Mouse (Mus musculus) neural tube, embryonic 10.5 days (tissue): ENCODE results near the gene Usp21.
"Not testable (repeated sequence)": the region's sequence is repeated elsewhere in the genome, so short reads cannot be mapped to it uniquely, and the experiment has no call there.

Experiments
- DNase-seq: peaks from one replicate; pipeline ENCODE4 v3.0.0-alpha.2; 2017; ENCODE audit warnings: low spot score; ENCODE audit errors: extremely low spot score

The Usp21 gene

DNA sequence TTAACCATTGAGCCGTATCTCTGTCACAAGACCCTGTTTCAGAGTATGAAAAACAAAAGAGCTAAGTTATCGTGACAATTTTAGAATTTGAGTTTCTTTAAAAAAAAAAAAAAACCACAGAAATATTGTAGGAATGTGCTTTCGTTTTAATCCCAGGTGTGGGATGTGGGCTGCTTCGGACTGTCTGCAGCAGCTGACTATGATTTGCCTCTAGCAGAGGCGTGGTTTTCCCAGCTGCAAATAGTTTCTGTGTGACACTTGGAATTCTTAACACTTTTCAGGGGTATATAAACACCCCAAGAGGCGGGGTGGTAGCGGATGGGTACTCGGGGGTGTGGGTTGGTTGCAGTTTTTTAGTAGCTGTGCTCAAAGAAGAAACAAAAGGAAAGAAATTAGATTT lies 42.4 kb downstream of the Usp21 start:
- no peak for DNase-seq

DNA sequence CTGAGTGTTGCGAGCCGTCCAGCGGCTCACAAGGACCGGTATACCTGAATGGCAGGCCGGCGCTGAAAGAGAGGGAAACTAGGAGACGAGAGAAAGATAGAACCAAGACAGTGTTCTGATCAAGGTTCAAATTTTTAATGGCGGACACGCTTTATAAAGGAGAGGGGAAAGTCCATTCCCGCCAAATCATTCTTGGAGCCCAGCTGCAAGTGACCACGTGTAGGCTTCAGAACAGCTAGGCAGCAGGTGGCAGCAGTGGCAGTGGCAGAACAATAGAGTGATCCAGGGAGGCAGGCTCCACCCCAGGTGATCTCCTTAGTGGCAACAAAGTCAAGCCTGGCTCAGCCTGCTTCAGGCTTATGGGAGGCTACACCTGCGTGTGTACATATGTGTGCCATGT lies 45.8 kb downstream of the Usp21 start:
- not testable (repeated sequence) for DNase-seq

DNA sequence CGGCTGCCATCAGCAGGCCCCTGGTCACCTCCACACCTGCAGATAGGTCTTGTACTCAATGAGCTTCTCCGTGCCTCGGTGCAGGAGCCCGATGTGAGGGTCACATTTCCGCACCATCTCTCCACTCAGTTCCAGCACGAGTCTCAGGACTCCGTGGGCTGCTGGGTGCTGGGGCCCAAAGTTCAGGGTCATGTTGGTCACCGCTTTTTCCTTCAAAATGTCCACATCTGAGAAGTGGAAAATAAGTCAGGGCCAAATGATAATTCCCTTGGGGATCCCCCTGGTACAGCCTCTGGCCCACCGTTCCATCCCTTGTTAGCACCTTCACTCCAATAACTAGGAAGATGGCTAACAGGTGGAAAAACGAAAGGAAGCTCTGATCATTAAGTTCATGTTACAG lies 46.9 kb downstream of the Usp21 start:
- DNase-seq = no peak

DNA sequence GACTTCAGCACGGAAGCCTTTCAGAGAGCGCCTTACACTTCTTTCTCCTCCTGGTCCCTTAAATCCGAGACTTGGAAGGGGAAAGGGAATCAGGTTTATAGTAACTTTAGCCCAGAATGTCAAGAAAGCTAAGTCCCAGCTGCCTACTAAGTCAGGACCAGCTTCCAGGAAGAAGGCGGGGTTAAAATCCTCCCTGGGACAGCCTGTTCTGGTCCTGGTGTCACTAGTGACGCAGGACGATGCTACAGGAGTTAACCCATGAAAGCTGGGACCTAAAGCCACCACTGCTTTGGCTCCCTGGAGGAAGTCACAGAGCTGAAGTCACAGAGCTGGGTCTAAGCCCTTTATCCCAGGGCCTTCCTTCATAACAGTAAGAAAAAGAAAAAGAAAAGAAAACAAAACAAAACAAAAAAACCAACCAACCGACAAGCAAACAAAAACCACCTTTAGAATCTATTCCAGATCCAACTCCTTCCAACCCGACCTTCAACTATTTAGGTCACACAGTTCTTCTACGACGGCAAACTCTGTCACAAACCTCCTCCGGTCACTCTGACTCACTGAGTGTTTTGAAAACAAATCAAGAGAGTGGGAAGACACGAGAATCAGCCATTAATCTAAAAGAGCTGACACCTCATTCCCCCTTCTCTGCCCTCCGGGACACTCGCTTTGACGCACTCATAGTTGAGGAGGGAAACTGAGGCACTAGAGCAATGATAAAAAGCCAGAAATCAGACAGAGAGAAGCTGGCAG lies 47.6 kb downstream of the Usp21 start:
- DNase-seq = no peak

DNA sequence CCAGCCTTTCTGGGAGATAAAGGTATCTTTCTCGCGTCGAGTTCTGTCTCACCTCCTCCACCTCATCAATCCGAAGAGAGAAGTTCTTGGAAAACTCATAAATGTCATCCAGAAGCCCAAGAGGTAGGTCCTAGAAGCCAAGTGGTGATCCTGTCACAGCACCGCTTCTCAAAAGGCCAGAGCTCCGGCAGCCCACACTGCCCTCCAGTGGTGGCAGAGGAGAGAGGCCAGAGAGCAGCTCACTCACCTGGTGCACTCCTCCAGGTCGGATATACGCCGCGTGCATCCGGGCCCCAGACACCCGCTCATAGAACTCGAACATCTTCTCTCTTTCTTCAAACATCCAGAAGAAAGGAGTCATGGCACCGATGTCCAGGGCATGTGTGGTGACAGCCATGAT lies 49.3 kb downstream of the Usp21 start:
- DNase-seq = no peak

DNA sequence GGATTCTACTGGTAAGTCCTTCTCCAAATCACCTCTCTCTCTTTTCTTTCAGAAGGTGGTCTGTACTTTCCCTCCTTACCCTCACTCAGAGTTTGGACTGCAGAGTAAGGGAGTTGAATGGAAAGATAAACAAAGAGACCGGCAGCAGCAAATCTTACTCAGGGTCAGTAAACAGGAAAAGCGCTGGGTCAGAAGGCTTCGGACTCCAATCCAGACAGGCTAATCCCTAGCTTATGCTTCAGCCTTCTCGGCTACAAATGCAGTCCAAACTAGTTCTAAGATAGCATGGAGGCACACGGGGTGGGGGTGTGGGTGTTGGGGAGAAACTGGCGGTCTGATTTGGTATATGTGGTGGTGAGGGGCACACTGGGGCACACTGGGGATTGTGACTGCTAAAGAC lies 50.4 kb downstream of the Usp21 start:
- no peak for DNase-seq

DNA sequence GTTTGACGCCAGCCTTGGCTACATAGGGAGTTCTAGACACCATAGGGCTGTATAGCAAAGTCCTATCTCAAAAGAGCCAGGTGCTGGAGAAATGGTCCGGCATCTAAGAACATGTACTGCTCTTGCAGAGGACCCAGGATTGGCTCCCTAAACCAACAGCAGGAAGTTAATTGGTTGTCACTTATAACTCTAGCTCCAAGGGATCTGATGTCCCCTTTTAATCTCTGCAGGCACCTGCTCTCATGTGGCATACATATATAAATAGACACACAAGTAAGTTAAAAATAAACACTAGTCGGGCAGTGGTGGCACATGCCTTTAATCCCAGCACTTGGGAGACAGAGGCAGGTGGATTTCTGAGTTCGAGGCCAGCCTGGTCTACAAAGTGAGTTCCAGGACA lies 52.0 kb downstream of the Usp21 start:
- DNase-seq = no peak

DNA sequence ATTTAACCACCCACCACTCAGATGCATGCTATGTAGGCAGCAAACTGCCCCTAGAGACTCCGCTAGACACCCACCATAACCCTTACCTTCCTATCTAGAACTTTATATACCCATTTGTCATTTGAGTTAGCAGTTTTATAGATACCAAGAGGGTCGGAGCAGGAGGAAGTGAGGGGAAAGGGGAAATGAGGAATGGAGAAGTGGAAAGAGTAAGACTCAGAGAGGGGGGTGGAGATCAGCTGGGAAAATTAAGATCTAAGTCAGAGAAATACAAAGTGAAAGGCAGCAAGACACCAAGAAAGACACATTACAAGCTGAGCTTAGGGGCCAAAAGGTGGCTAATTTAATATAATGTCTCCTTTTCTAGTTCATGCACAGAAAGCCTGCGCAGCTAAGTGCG lies 53.3 kb downstream of the Usp21 start:
- DNase-seq = no peak

DNA sequence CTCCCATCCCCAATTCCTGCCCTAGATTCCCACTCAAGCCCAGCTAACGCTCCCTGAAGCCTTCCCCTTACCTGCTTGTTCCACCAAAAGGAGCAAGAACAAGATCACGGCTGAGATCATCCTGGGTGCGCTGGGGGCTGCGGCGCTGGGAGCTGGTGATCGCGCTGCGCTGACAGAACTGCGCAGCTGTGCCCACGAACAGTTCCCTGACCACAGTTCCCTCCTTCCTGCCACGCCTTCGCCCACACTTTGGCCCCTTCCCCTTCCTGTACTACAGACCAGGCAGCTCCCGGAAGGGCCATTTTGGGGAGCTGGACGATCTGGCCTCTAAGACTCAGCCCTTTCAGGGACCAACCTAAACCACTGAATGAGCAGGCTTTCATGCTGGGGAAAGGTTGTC lies 53.7 kb downstream of the Usp21 start, which contains the start of gene Fcer1g:
Gene Fcer1g (minus strand): TSS at position 240 of the 400 bp plus-strand sequence.
- DNase-seq = no peak

DNA sequence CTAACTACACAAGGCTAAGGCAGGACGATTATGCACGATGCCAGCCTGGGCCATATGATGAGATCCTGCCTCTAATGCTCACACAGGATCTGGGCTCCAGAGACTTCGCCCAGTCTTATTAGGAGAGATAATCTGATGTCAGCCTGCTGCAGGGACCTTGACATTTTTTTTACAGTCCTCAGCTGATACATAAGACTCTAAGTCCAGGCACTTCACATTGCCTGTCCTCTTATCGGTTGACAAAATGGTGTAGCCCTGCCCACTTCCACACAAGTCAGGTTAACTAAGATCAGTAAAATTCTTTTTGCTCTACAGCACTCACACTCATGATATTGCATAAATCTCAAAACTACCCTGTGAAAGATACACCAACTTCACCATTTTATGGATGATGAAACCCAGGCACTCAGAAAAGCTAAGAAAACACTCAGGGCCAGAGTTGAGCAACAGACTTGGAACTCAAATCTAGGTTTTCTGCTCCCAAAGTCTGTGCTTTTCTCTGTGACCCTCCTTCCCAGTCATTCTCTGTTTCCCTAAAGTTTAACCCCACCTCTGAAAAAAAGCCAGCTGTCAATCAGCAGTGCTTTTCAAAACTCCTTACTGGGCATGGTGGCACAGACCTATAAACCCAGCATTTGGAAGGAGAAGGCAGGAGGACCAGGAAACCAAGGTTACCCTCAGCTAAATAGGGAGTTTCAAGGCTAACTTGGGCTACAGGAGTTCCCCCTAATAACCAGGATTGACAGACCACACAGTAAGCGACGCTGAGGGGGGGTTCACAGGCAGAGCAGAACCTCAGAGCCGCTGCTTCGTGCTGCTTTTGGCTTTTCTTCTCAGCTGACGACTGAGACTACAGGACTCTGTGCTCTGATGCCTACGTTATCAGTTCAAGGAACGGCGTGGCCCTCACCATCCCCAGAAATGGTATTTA lies 54.7 kb downstream of the Usp21 start:
- DNase-seq = no peak

DNA sequence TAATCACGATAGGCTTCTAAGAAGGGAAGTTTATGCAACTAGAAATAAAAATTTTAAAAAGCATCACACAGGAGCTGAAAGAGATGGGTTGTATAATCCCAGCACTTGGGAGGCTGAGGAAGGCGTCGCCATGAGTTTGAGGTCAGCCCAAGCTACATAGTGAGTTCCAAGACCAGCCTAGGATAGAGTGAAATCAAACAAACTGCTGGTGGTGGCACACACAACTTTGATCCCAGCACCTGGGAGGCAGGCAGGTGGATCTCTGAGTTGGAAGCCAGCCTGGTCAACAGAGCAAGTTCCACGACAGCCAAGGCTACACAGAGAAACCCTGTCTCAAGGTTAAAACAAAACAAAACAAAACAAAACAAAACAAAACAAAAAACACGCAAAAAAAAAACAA lies 55.4 kb downstream of the Usp21 start:
- no peak for DNase-seq
